Mouse (Mus musculus): ENCODE results near the gene Dalrd3.

Gene Dalrd3

DNA sequence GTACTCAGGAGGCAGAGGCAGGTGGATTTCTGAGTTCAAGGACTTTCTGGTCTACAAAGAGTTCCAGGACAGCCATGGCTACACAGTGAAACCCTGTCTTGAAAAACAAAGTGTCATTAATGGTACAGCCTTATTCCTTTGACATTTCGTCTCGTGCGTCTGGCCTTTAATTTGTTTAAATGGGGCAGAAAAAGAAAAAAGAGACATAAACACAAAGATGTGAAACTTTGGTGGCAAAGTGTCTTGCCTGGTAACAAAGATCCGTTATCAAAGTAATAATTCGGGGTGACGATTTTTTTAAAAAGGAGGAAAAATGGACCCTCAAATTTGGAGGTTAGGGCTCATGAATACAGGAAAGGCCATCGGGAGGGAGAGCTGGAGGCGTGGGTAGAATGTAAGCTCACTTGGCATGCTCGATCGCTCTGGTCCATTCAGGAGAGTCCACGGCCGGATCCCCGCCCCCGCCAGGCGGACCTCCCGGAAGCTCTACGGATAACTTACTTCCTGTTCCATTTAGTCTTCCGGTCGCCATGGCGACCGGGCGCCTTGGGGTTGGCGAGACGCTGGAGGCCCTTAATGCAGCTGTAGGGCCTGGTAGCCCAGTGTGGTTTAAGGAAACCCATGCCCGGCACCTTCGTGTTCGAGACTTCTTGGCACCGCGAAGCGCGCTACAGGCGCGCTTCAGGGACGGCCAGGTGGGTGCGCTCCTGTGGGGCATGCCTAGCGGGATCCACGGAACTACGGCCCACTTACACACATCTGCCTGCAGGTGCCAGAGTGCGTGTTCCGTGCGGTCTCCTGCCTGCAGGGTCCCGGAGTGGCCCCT is at the start of gene Dalrd3:
Dalrd3 (plus strand) TSS at position 506 of the 826 bp plus-strand sequence.
- in situ Hi-C loops (cut with MboI; ENCODE audit: low sequenced_read_pairs), result no loop called here

DNA sequence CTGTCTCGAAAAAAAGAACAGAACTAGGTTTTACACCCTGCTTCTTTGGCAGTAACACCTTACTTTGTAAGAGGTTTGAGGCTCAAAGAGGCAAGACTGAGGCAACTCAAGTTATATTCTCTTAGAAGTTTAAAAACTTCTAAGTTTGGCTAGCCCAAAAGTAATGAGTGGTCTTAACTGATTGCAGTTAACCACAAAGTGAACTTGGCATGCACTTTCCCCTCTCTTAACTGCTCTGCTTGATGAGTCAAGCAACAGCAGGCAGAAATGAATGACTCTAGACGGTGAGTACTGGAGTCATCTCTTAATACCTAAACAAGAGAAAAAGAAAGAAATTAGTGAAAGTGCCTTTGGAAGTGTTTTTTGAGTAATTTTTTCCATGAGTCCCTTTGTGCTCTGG is 48.1 kb upstream of the Dalrd3 start:
- in situ Hi-C loops (cut with MboI; ENCODE audit: low sequenced_read_pairs), result no loop called here

DNA sequence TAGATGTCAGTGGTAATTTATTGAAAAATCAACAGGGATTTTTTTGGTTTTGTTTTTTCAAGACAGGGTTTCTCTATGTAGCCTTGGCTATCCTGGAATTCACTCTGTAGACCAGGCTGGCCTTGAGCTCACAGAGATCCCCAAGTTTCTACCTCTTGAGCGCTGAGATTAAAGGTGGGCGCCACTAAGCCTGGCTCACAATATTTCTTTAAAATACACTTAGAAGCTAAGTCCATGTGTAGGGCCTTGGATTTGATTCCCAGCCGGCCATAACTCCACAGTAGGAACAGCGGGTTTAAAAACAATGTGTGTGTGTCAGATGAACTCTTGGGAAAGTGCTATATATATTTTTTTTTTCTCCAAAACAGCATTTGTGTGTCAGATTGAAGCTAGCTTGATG is 46.3 kb upstream of the Dalrd3 start:
- in situ Hi-C loops (cut with MboI; ENCODE audit: low sequenced_read_pairs), result no loop called here

DNA sequence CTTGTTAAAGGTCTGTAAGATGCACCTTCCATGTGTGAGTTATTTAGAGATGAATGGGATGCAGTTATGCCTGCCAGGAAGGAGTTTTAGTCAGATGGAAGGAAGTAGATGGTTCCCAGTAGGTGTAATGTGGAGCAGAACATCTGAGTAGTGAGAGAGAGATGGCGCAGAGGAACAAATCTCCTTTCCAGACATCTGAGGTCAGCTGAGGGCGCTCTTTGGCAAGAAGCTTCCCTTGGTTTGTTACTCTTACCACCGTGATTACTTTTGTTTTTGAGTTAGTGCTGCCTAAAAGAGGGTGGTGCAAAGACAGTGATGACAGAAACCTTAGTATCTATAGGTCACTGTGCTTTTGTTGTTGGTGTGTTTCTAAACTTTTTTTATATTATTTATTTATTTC is 44.3 kb upstream of the Dalrd3 start:
- in situ Hi-C loops (cut with MboI; ENCODE audit: low sequenced_read_pairs), result no loop called here

DNA sequence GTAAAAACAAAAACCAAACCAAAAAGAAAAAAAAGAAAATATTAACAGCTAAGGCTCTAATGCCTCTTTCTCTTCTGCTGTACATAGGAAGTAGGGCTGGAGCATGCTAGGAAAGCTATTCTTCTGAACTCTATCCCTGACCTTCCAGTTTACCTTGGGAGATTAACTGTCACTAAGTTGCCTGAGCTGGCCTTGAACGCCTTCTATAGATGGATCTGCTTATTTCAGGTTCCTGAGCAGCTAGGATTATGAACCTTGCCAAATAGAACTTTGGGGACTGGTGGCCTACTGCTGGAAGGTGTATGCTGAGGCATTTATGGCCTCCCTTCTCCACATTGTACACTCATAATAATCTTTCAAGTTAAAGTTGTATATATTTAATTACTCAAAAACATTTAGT is 38.7 kb upstream of the Dalrd3 start:
- in situ Hi-C loops (cut with MboI; ENCODE audit: low sequenced_read_pairs), result no loop called here

DNA sequence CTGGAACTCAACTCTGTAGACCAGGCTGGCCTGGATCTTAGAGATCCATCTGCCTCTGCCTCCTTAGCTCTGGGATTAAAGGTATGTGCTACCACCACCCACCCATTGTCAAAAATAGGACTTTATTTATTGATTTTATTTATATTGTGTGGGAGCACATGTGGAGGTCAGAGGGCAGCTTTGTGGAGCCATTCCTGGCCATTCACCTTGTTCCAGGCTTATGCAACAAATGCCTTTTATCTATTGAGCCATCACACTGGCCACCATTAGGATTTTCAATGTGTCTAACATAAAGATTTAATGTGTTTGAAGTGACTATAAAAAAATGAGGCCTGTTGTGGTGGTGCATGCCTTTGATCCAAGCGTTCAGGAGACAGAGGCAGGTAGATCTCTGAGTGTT is 38.2 kb upstream of the Dalrd3 start:
- in situ Hi-C loops (cut with MboI; ENCODE audit: low sequenced_read_pairs), result no loop called here

DNA sequence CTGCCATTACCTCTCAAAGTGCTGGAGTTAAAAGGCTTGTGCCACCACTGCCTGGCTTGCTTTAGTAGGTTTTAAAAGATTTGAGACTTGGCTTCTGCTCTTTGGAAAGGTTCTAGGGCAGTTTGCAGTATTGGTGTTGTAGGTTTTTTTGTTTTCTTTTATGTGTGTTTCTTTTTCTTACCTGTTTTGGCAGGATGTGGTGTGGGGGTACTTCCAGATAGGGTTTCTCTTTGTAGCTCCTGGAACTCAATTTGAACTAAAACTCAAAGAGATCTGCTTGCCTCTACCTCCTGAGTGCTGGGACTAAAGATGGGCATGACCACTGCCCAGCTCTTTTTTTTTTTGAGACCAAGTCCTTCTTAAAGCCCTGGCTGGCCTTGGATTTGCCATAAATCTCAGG is 28.8 kb upstream of the Dalrd3 start:
- in situ Hi-C loops (cut with MboI; ENCODE audit: low sequenced_read_pairs), result no loop called here

DNA sequence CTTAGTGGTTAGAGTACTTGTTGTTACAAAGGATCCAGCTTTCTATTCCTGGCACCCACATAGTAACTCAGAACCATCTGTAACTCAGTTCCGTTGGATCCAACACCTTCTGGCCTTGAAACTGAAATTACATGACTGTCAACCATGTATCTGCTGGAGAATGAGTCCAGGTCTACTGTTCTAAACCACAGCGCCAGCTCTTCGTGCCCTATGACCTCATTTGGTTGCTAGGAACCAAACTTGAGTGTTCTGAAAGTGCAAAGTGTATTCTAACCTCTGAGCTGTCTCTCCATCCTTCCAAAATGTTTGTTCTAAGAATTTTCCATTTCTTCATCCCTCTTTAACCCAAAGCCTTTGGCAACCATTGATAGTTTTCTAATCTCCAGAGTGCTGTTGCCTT is 23.7 kb upstream of the Dalrd3 start:
- in situ Hi-C loops (cut with MboI; ENCODE audit: low sequenced_read_pairs), result no loop called here

DNA sequence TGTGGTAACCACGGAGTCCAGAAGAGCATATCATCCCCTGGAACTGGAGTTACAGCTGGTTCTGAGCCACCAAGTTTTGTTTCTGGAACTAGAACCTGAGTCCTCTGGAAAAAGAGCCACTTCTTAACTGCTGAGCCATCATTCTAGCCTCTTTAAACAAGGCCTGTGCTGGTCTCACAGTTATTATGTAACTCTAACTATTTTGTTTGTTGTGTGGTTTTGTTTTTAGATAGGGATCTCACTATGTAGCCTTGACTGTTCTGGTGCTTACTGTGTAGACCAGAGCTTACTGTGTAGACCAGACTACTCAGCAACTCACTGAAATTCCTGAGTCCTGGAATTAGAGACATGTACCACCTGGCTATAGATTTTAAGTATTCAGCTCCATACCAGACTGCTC is 22.8 kb upstream of the Dalrd3 start:
- in situ Hi-C loops (cut with MboI; ENCODE audit: low sequenced_read_pairs), result no loop called here

DNA sequence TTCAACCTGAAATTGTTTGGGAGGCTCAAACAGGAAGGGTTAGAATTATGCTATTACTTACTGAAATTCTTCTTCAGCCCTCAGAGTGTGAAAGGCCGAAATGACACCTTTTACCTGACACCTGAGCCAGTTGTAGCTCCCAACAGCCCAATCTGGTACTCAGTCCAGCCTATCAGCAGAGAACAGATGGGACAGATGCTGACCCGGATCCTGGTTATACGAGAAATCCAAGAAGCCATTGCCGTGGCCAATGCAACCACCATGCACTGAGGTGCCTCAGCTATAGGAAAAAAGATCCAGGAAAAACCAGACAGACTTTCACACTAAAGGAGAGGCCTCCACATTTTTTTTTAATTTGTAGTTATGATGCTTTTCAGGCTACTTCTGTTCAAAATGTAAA is 10.5 kb upstream of the Dalrd3 start:
- in situ Hi-C loops (cut with MboI; ENCODE audit: low sequenced_read_pairs), result no loop called here

DNA sequence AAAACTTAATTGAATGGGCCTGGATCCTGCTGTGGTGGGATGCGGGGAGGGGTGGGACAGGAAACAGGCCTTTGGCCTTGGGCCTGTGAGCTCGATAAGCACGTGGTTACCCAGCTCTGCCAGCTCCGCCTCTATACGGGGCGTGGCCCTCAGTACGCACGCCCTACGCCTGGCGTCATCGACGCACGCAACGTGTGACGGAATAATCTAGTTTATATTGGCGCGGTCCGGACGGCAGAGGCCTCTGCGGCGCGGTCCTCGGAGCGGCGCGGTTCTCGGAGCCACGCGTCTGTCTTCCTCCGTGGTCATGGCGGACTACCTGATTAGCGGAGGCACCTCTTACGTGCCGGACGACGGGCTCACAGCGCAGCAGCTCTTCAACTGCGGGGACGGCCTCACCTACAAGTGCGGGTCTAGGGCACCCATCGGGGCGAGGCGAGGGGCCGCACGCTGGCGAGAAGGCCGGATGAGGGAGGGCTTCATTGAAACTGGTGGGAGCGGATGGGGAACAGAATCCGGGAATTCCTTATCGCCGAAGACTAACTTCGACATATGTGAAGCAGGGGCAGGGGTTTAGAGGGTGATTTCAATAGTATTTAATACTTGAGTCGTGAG is 9.4 kb upstream of the Dalrd3 start, which contains the start of gene Impdh2:
Impdh2 (plus strand) TSS at position 60 of the 615 bp plus-strand sequence.
- in situ Hi-C loops (cut with MboI; ENCODE audit: low sequenced_read_pairs), result no loop called here

DNA sequence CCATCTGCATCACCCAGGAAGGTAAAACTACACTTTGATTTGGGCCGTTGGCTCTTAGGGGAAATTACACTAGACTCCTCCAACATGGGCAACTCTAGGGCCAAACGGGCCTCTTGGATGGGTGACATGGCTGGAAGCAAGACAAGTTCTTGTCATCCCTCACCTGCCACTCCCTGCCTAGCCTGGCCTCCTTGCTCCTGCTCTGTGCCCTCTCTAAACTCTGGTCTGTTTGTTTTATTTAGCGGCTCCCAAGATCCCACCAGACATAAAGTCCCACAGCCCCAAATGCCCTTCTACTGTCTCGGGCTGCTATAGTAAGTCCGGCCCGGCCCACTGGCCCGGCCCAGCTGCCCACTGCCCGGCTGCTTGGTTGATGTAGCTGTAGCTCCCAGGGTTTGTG is 6.0 kb upstream of the Dalrd3 start:
- in situ Hi-C loops (cut with MboI; ENCODE audit: low sequenced_read_pairs), result no loop called here

DNA sequence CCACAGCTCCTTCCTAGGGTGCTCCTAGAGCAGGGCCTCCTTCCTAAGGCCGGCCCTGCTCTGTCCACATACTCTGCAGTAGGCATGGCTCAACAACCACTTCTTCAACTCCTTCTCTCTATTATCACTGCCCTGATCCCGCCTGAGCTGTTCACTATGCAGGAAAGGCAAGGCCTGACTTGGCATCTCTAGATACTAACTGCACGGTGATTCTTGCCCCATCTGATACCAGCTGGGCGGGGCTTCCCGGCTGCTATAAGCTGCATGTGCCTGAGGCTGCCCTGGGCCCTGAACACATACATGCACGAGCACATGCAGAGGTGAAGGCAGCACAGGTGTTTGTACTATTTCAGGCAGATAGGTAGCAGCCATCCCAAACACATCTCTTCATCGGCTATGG is 5.6 kb upstream of the Dalrd3 start:
- in situ Hi-C loops (cut with MboI; ENCODE audit: low sequenced_read_pairs), result no loop called here

DNA sequence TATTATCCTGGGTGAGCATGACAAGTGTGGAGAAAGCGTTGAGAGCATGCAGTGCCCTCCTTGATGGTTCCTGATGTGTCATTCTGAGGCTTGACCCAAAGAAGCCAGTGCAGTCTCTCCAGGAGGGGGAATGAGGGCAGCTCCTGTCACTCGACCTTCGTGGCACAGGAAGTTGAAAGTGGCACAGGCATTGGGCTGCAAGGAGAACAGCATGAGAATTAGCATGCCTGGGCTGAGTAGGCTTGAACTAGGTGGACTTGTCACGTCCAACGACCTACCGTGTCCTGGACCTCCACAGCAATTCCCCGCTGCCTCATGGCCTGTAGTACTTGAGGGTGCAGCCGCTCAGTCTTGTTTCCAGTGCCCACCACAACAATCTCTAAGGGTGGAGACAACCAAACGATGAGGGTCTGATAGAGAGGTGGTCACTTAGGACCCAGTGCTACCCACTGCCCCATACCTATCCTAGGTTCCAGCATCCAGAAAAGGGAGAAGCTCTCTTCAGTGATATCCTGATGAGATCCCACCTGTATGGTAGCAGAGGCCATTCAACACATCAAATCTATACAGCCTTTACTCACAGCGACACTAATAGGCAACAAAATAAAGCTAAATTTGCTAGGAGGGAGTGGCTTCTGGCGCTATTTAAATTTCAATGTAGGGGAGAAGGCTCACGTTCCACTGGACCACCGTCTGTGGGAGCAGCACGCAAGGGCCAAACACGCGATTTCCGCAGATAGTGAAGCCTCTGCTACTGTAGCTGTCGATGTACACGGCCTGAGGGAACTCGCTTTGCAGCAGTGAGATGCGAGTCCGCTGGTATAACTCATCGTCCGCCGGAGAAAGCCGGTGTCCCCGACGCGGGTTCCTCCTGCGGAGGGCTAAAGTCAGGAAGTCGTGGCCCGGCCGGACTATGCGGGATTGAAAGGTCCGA is 3.5 kb upstream of the Dalrd3 start:
- in situ Hi-C loops (cut with MboI; ENCODE audit: low sequenced_read_pairs), result no loop called here

DNA sequence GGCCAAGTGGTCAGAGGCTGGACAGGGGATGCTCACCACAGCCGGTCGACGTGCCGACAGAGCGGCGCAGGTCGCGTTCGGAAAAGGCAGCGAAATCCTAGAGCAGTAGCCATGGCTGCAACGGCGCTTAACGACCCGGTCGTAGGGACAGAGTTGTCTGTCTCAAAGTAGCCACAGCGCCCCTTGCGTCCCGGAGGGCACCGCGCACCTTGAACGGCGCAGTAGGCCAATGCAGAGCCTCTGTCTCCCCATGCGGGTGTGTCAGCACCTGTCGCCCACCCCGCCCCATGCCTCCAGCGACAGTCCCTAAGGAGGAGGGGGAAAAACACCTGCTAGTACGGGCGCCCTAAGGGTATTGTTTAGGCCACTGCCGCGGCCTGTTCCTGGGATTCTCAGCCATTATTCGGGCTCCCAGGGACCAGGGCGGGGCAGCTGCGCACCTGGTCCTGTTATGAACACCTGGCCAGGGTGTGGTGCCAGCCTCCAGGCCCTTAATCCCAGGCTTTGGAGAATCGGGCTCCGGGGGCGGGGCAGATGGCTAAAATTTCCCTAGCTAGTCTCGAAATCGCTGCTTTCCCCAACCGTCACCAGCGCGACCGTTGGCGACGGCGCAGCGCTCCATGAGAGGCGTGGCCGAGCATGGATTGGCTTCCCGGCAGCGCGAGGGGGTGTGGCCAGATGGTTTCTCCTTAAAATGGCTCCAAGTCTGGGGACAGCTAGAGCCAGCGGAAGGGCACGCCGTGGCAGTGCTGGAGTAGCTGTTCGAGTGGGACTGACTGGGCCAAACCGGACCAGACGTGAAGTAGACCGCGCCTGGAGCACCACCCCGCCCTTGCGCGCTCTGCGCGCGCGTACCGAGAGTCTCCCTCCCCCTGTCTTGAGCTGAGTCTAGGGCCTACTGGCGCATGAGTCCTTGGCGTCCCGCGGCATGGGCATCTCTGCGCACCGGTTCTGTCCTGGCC is 2.6 kb upstream of the Dalrd3 start, which contains the start of gene Ndufaf3:
Ndufaf3 (minus strand) TSS at position 620 of the 962 bp plus-strand sequence.
- in situ Hi-C loops (cut with MboI; ENCODE audit: low sequenced_read_pairs), result no loop called here

DNA sequence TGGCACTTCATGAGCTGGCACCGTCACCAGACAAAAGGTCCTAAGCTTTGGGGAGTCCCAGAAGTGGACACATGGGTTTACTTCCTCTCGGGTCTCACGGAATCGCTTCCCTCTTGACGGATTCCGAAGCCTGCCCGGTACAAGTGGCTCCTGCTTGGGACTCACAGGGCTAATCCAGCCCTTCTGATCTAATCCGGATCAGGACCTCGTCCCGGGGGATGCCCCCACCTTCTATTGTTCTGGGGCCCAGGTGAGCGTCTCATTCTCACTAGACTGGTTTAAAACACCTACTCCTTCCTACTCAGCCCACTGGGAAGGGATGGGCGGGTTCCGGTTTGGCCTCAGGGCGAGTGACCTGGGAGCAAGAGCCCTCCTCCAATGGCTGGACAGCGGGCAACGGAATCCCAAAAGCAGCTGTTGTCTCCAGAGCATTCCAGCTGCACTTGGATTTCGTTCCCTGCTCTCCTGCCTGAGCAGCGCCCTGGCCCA is 1.7 kb upstream of the Dalrd3 start:
- in situ Hi-C loops (cut with MboI; ENCODE audit: low sequenced_read_pairs), result no loop called here

DNA sequence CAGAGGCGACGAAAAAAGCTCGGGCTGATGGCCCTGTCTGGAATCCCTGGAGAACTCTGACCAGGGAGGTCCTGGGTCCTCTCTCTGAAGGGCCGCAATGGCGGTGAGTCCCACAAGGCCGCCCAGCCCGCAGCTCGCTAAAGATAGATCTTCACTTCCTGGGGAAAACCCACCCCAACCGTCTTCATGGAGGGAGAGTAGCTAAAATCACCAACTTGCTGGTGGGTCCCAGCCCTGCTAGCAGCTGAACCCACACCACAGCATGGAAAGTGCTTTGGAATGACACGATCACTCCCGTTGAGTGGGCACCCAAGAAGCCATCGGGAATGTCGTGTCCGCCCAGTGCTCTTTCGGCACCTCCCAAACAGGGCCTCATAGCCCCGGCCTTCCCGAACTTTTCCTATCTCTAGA is 1.2 kb upstream of the Dalrd3 start:
- in situ Hi-C loops (cut with MboI; ENCODE audit: low sequenced_read_pairs), result no loop called here

DNA sequence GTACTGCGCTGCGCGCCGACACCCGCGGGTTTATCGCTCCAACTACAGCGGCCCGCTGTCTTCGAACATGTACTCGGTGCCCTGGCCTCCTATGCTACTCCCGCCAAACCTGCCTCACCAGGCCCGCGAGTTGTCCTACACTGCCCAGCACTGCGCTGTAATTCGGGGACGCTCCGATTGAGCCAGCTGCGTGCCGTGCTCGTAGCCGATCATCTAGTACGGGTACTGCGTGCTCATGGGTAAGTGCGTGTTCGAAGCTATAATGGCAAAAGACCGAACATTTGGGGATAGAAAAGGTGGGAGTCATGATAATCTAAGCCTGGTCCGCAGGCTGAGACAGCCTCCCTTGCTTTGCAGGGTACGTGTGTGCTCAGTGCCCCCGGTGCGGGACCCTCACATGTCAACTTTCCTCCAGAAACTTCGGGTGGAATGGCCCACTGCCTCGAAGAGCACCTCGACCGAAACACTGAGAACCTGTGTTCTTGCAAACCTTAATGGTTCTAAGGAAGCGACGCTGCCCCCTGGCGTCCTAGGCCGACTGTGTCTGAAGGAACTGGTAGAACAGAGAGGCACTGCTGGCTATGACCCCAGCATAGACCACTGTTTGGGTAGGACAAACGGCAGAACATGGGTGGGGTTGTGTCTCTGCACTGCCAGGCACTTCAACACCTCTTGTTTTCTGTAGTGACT is 666 bp downstream of the Dalrd3 start:
- in situ Hi-C loops (cut with MboI; ENCODE audit: low sequenced_read_pairs), result no loop called here

DNA sequence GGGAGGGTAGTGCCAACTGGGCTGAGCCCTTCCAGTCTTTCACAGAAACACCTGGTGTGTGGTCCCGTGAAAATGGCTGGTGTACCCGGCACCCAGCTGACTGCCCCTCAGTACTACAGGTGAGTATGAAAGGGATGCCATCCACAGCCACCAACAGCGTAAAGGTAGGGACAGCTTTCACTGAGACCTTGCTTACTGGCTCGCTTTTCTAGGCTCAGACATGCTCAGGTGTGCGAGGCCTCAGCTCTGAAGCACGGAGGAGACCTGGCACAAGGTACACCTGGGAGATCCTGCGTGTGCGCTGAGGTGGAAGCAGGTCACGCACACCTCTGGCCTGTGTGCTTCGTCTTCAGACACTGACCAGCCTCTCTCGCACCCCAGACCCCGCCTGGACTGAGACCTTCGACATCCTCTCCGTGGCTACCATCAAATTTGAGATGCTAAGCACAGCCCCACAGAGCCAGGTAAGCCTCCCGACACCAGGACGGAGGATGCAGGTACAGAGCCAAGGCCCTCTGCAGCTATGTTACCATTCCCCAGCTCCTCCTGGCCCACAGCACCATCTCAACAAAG is 1.8 kb downstream of the Dalrd3 start:
- in situ Hi-C loops (cut with MboI; ENCODE audit: low sequenced_read_pairs), result no loop called here
